Mouse (Mus musculus) spleen, adult 2 months (tissue): Measurements from ENCODE around the gene Mapk8ip3.

ENCODE experiments used
- CTCF ChIP-seq: fragments of 200-500 bp; IDR thresholded peaks from 2 replicates; pipeline ENCODE4 v1.5.1; 2011; ENCODE audit warnings: mild to moderate bottlenecking, inconsistent platforms; ENCODE audit not compliant: insufficient read depth, insufficient read length, insufficient replicate concordance; ENCODE audit errors: extremely low read depth
- POLR2A ChIP-seq: fragments of 200-500 bp; IDR thresholded peaks from 2 replicates; pipeline ENCODE4 v1.6.1; 2011; ENCODE audit warnings: low read depth, low read length, inconsistent platforms

DNA sequence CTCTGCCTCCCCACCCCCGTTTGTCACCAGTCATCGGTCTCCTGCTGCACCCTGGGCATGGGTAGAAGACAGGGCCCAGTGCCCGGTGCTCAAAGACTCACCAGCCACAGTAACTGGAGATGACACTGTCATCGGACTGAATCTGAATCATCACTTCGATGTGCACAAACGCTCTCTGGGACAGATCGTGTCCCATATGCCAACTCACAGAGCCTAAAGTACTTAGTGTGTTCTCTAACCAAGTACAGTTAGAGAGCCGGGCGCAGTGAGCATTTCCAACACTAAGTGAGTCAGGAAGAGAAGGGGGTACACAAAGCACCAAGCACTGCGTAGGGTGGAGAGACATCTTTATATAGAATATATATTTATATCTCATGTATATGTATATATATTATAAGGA is 68.9 kb downstream of the Mapk8ip3 start:
- TF ChIP-seq CTCF (no peak), POLR2A (no peak)
